Mouse (Mus musculus): ENCODE data around the gene Arpin.
A peak's percentile ranks its signal among the peaks of the same experiment; 100 is the strongest.

The Arpin gene

GRCm38 (mm10) chr7:79934862-79935510, at the start of gene Arpin:
Arpin (minus strand) TSS chr7:79935359.
- DNase-seq, result peak; percentile 78 to 82

DNA sequence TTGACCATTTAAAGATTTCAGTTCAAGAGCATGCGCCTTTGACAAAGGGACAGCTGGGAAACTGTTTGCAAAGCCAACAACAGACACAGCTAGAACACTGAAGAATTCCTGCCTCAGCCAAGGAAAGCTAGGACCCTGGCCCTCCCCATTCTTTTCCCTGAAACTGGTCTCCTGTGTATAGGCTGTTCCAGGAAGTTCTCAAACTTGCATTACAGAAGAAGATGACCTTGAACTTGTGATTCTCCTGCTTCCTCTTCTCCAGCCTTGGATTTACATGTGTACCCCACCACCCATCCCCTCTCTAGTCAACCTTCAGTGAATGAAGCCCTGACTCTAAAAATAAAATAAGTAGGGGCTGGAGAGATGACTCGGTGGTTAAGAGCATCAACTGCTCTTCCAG, 40.2 kb upstream of the Arpin start:
- no peak for DNase-seq

- DNase-seq, result no peak
Observed at GRCm38 (mm10) chr7:79972195-79972594, 37.0 kb upstream of the Arpin start.

DNA sequence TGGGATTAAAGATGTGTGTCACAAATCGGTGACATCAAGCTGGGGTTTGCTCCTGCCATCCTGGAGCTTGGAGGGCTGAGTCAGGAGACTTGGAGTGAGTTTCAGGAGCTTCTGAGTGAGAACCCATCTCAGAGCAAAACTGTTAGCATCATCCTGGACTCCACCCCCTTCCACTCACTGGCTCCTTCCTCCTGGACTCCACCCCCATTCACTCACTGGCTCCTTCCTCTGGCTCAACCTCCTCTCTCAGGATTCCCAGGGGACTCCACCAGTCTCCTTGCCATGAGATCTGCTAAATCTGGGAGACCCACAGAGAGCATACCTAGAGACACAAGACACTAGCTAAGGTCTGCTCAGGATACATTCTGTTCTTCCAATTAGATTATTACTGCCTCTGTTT, 35.2 kb upstream of the Arpin start:
- no peak for DNase-seq

DNA sequence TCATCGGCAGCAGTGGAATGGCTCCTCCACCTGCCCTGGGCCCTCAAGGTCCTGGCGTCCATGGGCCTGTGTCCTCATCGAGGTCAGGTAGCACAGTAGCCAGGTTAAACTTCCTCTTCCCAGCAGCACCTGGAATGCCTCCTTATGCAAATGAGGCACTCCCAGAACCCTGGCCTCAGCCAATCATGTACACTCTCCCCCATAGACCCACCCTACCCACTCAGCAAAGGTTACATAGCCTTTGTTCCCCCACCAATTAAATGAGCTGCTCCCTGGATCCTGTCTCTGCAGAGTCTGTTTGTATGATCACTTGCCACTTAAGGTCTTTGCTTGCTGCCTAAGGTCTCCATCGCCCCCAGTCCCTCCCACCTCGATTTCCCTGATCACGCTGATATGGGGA, 33.2 kb upstream of the Arpin start:
- no peak for DNase-seq

- DNase-seq, result no peak
Observed at GRCm38 (mm10) chr7:79961600-79961999, 26.4 kb upstream of the Arpin start.

- no peak for DNase-seq
Observed at GRCm38 (mm10) chr7:79956131-79956530, 21.0 kb upstream of the Arpin start.

DNA sequence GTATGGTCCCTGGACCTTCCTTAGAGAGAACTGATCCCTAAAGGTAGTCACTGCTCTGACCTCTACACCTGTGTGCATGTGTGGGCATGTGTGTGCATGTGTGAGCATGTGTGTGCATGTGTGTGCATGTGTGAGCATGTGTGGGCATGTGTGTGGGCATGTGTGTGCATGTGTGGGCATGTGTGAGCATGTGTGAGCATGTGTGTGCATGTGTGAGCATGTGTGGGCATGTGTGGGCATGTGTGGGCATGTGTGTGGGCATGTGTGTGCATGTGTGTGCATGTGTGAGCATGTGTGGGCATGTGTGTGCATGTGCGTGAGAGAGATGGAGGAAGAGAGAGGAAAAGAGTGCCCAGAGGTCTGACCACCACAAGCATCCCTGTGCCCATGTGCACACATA, 19.7 kb upstream of the Arpin start:
- no peak for DNase-seq

- no peak for DNase-seq
Observed at GRCm38 (mm10) chr7:79951038-79951437, 15.9 kb upstream of the Arpin start.

- DNase-seq, result no peak
Observed at GRCm38 (mm10) chr7:79950236-79950635, 15.1 kb upstream of the Arpin start.

DNA sequence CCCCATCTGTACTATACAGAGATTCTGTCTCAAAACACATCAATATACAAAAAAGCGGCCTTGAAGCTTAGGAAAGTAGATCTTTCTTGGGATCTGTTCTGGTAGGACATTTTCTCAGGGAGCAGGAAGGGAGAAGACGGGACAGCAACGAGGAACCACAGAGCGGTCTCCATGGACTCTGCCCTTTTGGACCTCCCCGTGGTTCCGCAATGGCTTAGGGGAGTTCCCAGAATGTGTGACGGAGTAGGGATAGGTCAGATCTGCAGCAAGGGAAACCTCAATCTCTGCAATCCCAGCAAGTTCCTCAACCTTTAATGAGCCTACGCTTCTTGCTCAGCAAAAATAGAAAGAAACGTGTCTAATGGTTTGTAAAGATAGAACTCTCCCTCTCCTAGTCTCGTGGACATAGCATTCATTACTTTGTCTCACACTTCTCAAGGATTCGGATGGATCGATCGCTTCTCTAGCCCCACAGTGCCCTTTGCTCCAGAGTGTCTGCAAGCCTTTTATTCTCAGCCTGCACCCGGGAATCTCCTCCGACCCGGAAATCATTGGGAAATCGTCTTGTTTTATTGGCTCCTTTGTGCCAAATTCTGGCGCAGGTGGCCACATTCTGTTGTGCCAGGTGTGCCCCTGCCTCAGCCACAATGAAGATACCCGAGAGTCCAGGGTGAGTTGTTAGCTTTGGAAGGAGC, 499 bp upstream of the Arpin start:
- peak; percentile 47 to 48 for DNase-seq

- DNase-seq, result peak; percentile 59 to 66
Observed at GRCm38 (mm10) chr7:79934461-79934860, 698 bp downstream of the Arpin start.

DNA sequence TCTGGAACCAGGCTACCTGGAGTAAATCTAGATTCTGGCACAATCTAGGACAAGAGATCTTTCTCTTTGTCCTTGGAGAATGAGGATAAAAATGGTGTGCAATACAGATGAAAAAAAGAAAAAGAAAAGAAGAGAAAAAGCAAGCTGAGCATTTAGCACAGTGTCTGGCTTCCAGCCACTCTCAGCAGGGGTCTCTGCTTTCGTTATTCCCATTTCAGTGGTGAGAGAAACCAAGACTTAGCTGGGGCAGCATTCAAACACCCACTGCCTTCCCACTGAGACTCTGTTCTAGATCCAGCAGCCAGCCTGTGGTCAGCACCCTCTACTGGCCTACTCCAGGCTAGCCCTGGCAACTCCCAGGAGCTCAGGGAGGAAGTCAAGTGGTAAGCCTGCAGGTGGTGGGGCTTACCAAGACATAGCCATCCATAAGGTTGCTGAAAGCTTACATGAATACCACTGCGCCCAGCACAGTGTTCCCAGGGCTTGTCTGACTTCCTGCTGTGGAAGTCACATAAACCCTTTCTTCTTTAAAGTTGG, 6.6 kb downstream of the Arpin start:
- peak in 1 of 2 experiments; percentile 14 for DNase-seq

GRCm38 (mm10) chr7:79920344-79920983, 14.7 kb downstream of the Arpin start, which contains the start of gene Ap3s2:
Ap3s2 (minus strand) TSS chr7:79920649.
- peak; percentile 82 to 92 for DNase-seq

GRCm38 (mm10) chr7:79914556-79914955, 20.6 kb downstream of the Arpin start:
- no peak for DNase-seq

GRCm38 (mm10) chr7:79907356-79907755, 27.8 kb downstream of the Arpin start:
- DNase-seq, result no peak

DNA sequence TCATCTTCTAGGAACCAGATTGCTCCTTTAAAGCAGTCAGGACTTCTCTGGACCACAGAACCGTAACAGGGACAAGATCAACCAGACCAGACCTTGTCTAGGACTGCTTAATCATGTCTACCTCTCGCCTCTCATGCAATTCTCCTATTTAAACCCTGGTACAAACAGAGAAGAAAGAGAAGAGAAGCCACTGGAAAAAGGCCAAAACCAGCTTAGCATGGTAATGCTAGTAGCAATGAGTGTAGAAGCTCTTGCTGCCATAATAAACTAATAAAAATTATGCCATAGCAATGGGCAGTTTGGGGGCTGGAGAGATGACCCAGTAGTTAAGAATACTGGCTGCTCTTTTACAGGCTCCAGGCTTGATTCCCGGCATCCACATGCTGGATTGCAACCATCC, 28.2 kb downstream of the Arpin start:
- DNase-seq, result no peak

DNA sequence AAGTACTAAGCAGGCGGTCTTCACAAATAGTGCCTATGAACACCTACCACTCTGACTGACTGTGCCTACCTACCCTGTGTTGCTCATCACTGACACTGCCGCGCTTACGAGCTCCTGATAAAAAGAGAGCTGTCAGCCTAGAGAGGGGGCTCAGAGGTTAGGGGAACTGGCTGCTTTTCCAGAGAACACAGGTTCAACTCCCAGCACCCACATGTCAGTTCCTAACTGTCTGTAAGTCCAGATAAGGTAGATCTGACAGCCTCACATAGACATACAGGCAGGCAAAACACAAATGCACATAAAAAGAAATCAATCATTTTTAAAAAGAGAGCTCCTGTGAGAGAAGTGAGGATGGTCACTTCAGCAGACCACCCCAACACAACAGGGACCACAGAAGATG, 30.0 kb downstream of the Arpin start:
- no peak for DNase-seq

DNA sequence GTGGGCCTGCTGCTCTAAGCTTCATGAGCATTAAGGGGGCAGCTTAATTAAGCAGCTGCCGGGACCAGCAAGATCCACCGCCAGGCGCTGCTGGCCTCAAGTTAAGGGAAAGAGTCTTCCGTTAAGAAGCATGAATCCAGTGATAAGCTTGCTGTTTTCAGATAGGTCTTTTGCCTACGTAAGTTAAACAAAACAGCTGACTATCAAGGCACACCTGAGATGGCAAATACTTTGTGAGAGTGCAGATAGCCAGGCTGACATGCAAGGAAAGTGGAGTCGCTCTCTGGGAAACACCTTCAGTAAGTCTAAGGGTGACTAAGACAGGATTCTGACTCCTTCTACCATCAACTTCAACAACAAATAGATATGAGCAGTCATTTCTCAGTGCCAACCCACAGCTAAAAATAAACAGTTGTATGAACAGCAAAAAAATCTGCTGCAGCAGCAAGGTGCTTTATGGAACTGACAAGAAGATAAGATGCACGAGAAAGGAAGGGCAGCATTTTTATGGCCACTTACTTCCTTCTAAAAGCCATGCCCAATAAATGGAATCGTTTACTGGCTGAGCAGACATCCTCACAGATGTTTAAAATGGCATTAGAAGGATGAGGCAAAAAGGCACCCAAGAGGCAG, 31.9 kb downstream of the Arpin start:
- no peak for DNase-seq

GRCm38 (mm10) chr7:79900753-79901152, 34.4 kb downstream of the Arpin start:
- no peak for DNase-seq

DNA sequence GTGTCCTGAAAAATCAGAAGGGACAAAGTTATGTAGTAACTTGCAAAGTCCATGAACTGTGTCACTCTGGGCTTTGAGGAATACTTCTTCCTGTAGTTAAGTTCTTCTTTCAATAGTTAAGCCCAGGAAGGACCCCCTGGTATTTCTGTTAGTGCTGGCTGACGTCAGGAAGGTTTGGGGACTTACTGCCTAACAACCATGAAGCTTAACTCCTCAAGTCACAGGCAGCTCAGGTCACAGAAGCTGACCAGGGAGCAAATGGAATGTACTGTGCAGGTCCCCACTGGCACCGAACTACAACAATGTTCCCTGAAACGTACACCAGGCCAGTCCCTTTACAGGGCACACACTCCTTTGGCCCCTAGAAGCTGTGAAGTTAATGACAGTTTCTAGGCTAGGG, 39.9 kb downstream of the Arpin start:
- DNase-seq, result no peak

DNA sequence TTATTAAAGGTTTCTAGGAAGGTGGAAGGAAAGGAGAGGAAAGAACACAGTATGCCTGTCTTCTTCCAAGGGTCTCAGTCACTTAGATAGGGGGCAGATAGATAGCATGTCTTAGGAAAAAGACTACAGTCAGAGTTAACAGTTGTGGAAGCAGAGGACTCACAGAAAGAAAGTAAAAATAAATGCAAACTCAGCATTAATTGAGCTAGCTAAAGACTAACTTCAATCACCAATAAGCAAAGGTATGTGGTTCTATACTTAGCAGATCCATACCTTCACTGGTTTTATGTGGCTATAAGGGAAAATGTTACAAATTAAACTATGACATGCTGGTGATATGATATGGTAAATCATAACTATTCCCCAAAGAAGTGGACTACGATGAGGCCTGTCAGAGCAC, 40.4 kb downstream of the Arpin start:
- DNase-seq, result no peak

All from cerebellum, adult 18-20 months (tissue).